Mouse (Mus musculus) myocyte (in vitro differentiated cells): ENCODE measurements around the gene Dnajb8.

Experiments used
- E2F4 ChIP-seq: IDR thresholded peaks from one replicate; pipeline ENCODE4 v1.6.1; 2011; ENCODE audit warnings: mild to moderate bottlenecking, control low read depth, moderate library complexity; ENCODE audit not compliant: insufficient read depth
- MAX ChIP-seq: IDR thresholded peaks from one replicate; pipeline ENCODE4 v1.6.1; 2011; ENCODE audit warnings: low read depth, mild to moderate bottlenecking, control low read depth
- MYOG ChIP-seq, 3 experiments: IDR thresholded peaks; one replicate each; pipeline ENCODE4 v1.6.1; 2011; ENCODE audit warnings: control low read depth in 2 of 3, low read depth in 2 of 3, mild to moderate bottlenecking in 2 of 3; ENCODE audit not compliant: insufficient read length in 2 of 3, control insufficient read depth in 1 of 3, insufficient read depth in 1 of 3
- POLR2A ChIP-seq: IDR thresholded peaks from one replicate; pipeline ENCODE4 v1.6.1; 2011; ENCODE audit warnings: low read depth, mild to moderate bottlenecking, control low read depth, moderate library complexity; ENCODE audit not compliant: insufficient read length
- POLR2AphosphoS2 ChIP-seq: IDR thresholded peaks from one replicate; pipeline ENCODE4 v1.6.1; 2011; ENCODE audit warnings: low read depth, control low read depth; ENCODE audit not compliant: insufficient read length
- SRF ChIP-seq: IDR thresholded peaks from one replicate; pipeline ENCODE4 v1.6.1; 2011; ENCODE audit warnings: low read depth; ENCODE audit not compliant: control insufficient read depth, insufficient read length
- TCF12 ChIP-seq: IDR thresholded peaks from one replicate; pipeline ENCODE4 v1.6.1; 2011; ENCODE audit warnings: mild to moderate bottlenecking, control low read depth; ENCODE audit not compliant: poor library complexity, insufficient read depth, severe bottlenecking
- TCF3 ChIP-seq: IDR thresholded peaks from one replicate; pipeline ENCODE4 v1.6.1; 2011; ENCODE audit warnings: low read depth, control low read depth; ENCODE audit not compliant: insufficient read length
- USF1 ChIP-seq: IDR thresholded peaks from one replicate; pipeline ENCODE4 v1.6.1; 2011; ENCODE audit warnings: low read depth, mild to moderate bottlenecking, control low read depth, moderate library complexity

GRCm38 (mm10) chr6:88207403-88208033, 14.6 kb upstream of the Dnajb8 start:
- TF ChIP-seq USF1, result no peak
- TF ChIP-seq POLR2A, result no peak
- TF ChIP-seq MYOG (IDR thresholded peaks at IDR 0.05; ENCODE audit: control insufficient read depth in 1 of 3, insufficient read depth in 1 of 3, insufficient read length in 2 of 3, low read depth in 2 of 3), result no peak
- TF ChIP-seq MAX, result no peak
- no peak for TF ChIP-seq SRF
- no peak for TF ChIP-seq TCF12
- TF ChIP-seq POLR2AphosphoS2, result peak; percentile 43
- no peak for TF ChIP-seq E2F4
- TF ChIP-seq TCF3, result no peak
